Mouse (Mus musculus) lung, adult 2 months (tissue): ENCODE results near the gene Itgb3. TPM values are rescaled to one million over a fixed set of nuclear protein-coding genes. Genes with fewer than 3 reads are reported as not detected.

ENCODE experiments used
- DNase-seq: peaks from one replicate; pipeline ENCODE4 v3.0.0; 2022
- H3K4me1 ChIP-seq: fragments of 200-500 bp; 2 replicates; pipeline ENCODE4 v1.6.1; 2011; ENCODE audit warnings: low read length; ENCODE audit not compliant: control insufficient read depth, insufficient read depth
- H3K4me3 ChIP-seq: fragments of 200-500 bp; replicated peaks from 2 replicates; pipeline ENCODE3; 2011; ENCODE audit warnings: low read depth, mild to moderate bottlenecking, control low read depth, low read length; ENCODE audit errors: extremely low read depth
- CTCF ChIP-seq: fragments of 200-500 bp; IDR thresholded peaks from 2 replicates; pipeline ENCODE4 v1.5.1; 2011; ENCODE audit warnings: mild to moderate bottlenecking, low read length, control low read depth; ENCODE audit not compliant: insufficient read depth
- POLR2A ChIP-seq: fragments of 200-500 bp; IDR thresholded peaks from 2 replicates; pipeline ENCODE4 v1.6.1; 2011; ENCODE audit warnings: low read depth, mild to moderate bottlenecking, control low read depth, low read length, borderline replicate concordance; ENCODE audit errors: extremely low read depth
- WGBS: fragments of 180-500 bp; shearing (Covaris S2); methylation state at CpG from one replicate; pipeline ENCODE4 v1.1.7; 2018; 5-methylcytosine and 5-hydroxymethylcytosine counted together
- polyA plus RNA-seq: library from polyadenylated mRNA; depleted of rRNA; stranded (reverse); fragments of >200 nt; gene quantifications from 2 replicates; pipeline ENCODE4 v1.2.3, GENCODE M21; 2012

Itgb3 gene
- polyA plus RNA-seq, 1 experiment = 16.2 TPM

- H3K4me1 ChIP-seq = peaks cover 11% of the 10 kb centered on the region
- 84% methylated on average over 5 of the region's 5 CpGs for WGBS
- H3K4me3 ChIP-seq = no peak overlapping the region
- TF ChIP-seq POLR2A = no peak
- no peak for TF ChIP-seq CTCF
- DNase-seq = no peak
These were observed 20.8 kb downstream of the Itgb3 start for GRCm38 (mm10) chr11:104628566-104628965.

- TF ChIP-seq CTCF (no peak), POLR2A (no peak)
- 53% methylated on average over 7 of the region's 7 CpGs for WGBS
These were observed 22.5 kb downstream of the Itgb3 start for GRCm38 (mm10) chr11:104630185-104630835.

GRCm38 (mm10) chr11:104631306-104631705 lies 23.5 kb downstream of the Itgb3 start:
- Histone ChIP-seq H3K4me3 (no peak overlapping the region), H3K4me1 (no peaks in the 10 kb centered on the region; the same call in 1 of the 2 replicates)
- DNase-seq = no peak
- 48% methylated on average over 1 of the region's 1 CpGs for WGBS
- no peak for TF ChIP-seq CTCF
- no peak for TF ChIP-seq POLR2A

More at GRCm38 (mm10) chr11:104630185-104630835, 22.5 kb downstream of the Itgb3 start:
- no peak overlapping the region for H3K4me3 ChIP-seq
- DNase-seq = no peak
- H3K4me1 ChIP-seq = peaks cover 2% of the 10 kb centered on the region; the same call in 1 of the 2 replicates

DNA sequence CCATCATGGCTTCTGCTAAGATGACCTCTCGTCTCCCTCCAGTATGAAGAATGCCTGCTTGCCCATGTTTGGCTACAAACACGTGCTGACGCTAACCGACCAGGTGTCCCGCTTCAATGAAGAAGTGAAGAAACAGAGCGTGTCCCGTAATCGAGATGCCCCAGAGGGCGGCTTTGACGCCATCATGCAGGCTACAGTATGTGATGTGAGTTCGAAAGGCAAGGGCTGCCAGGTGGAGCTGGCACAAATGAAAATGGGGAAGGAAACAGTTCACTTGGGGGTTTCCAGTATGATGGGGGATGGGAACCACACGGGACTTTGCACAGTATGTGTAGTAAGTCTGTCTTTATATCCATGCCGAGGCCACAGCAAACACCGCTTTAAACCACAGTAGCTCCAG lies 29.2 kb downstream of the Itgb3 start:
- no peak overlapping the region for H3K4me3 ChIP-seq
- no peak for DNase-seq
- TF ChIP-seq CTCF = no peak
- TF ChIP-seq POLR2A = no peak
- H3K4me1 ChIP-seq = no peaks in the 10 kb centered on the region
- 84% methylated on average over 14 of the region's 14 CpGs for WGBS

DNA sequence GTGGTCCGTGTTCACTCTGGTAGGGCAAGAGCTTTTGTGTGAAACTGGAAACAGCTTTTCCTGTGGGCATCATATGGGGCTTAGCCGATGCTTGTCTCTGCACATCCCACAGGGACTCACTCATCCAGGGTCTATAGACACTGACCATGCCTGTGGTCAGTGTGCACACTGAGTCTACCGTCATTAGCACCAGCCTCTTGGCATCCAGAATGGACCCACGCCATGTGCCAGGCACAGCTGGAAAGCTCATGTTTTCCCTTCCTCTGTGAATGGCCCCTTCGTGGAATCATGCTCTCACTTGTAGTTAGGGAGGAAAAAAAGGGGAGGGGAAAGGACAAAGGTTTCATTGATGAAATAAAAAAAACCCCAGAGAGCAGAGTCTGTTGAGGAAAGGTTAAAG lies 30.2 kb downstream of the Itgb3 start:
- 72% methylated on average over 5 of the region's 5 CpGs for WGBS
- DNase-seq = no peak
- no peak overlapping the region for H3K4me3 ChIP-seq
- no peaks in the 10 kb centered on the region for H3K4me1 ChIP-seq
- no peak for TF ChIP-seq POLR2A
- TF ChIP-seq CTCF = no peak

DNA sequence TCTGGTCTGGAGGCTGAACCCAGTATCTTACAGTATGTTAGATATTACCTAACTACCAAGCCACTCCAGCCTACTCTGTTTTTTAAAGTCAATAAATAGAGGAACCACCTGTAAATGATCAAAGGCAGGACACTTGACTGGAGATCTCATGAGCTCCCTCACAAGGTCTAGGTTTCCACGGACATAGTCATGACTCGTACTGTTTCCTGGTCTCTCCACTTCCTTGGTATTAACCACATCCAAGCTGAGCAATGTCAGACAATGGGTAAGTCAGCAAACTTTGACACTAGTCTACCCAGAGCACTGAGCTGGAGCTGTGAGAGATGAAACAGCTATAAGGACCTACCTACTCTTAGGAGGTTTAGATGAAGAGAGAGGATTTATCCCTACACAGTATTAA lies 31.1 kb downstream of the Itgb3 start:
- WGBS = 36% methylated on average over 2 of the region's 2 CpGs
- TF ChIP-seq POLR2A = no peak
- TF ChIP-seq CTCF = no peak
- H3K4me3 ChIP-seq = no peak overlapping the region

DNA sequence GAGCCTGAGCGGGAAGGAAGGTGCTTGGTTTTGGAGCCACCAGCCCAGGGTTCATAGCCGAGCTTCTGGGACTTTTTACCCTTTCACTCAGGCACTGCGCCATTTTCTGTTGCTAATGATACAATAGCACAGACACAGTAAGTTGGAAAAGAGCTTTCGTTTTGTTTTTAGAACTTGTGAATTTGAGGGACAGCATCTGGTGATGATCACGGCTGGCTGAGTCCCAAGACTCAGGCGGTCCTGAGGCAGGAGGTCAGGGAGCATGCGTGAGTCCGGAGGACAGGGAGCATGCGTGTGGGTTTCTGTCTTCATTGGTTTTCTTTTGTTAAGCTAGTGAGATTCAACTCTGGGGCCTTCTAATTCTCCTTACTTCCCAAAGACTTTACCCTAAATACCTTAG lies 31.8 kb downstream of the Itgb3 start:
- Histone ChIP-seq H3K4me1 (no peaks in the 10 kb centered on the region), H3K4me3 (no peak overlapping the region)
- 76% methylated on average over 9 of the region's 9 CpGs for WGBS
- TF ChIP-seq CTCF = no peak
- TF ChIP-seq POLR2A = no peak
- no peak for DNase-seq

More for the DNA sequence above, 31.1 kb downstream of the Itgb3 start:
- DNase-seq = no peak
- H3K4me1 ChIP-seq = no peaks in the 10 kb centered on the region

- H3K4me1 ChIP-seq = no peaks in the 10 kb centered on the region
- H3K4me3 ChIP-seq = no peak overlapping the region
- 66% methylated on average over 10 of the region's 10 CpGs for WGBS
- no peak for DNase-seq
- TF ChIP-seq CTCF (no peak), POLR2A (no peak)
These were observed 33.1 kb downstream of the Itgb3 start for GRCm38 (mm10) chr11:104640894-104641293.

- TF ChIP-seq POLR2A (no peak), CTCF (no peak)
- H3K4me3 ChIP-seq = no peak overlapping the region
- 89% methylated on average over 4 of the region's 4 CpGs for WGBS
- no peak for DNase-seq
- H3K4me1 ChIP-seq = no peaks in the 10 kb centered on the region
These were observed 35.4 kb downstream of the Itgb3 start for GRCm38 (mm10) chr11:104643236-104643635.

DNA sequence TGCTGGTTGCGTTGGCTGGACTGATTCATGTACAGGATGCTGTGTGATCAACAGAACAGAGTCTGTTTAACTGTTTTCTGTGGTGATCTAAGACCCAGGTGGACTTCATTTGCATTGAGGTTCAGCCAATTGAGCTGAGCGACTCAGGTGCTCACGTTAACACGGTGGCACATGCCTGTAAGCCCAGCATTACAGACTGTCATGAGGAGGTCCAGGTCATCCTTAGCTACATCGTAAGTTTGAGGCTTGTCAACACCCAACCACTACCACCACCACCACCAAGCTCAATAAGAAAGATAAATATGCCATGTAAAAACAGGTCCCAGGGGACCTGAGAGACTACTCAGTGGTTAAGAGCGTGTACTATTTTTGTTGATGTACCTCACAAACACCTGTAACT lies 37.6 kb downstream of the Itgb3 start:
- H3K4me3 ChIP-seq = no peak overlapping the region
- no peak for DNase-seq
- no peaks in the 10 kb centered on the region for H3K4me1 ChIP-seq
- TF ChIP-seq CTCF (no peak), POLR2A (no peak)
- 90% methylated on average over 6 of the region's 6 CpGs for WGBS
